12 mouse cellular contexts compared by ENCODE assay signal in the genomic region with DNA sequence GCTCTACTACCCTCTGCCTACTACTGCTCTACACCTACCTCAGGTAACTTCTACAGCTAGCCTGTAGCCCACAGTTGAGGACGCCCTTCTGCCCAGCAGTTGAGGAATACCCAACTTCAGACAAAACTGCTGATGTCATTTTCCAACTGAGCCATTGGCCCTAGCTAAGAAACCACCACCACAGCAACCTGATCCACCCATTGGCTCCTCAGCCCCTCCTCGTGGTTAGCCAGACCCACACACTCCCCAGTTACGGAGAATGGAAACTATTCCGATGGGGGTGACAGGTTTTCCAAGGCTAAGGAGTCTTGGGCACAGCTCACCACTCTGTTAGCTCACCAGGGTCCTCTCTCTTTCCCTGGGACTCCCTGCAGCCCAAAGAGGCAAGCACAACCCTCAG. TPM values are rescaled to one million over a fixed set of nuclear protein-coding genes. Genes with fewer than 3 reads are reported as not detected.
DNase-seq lines count a peak whose midpoint lies in the region; ATAC-seq and TF ChIP-seq lines count a peak whose summit lies in the region.
"Had no signal": no experiment of that assay in that cellular context is flagged by ENCODE, and none has a peak within 500 bp of the region (broad histone marks: within the 10 kb centered on the region; RNA-seq: fewer than 3 reads in every experiment).

No protein-coding gene starts in this region.

- intact Hi-C loops in heart, adult 2 months (cut with DNase I), result no loop called here

- no peak overlapping the region for H3K9ac ChIP-seq in heart, adult 2 months (ENCODE audit: low read depth, low read length)
- no peak overlapping the region for H3K9ac ChIP-seq in lung, embryonic 16.5 days (ENCODE audit: low read length)
- H3K9ac ChIP-seq in embryonic facial prominence, embryonic 13.5 days, result no peak overlapping the region
- no peak overlapping the region for H3K9ac ChIP-seq in midbrain, embryonic 14.5 days (replicated peaks; ENCODE audit: low read length)
- no peak overlapping the region for H3K9ac ChIP-seq in liver, postnatal 0 days (replicated peaks)
- H3K9ac ChIP-seq: hindbrain, embryonic 15.5 days had no signal

- no peaks in the 10 kb centered on the region for H3K79me2 ChIP-seq in heart, adult 2 months (replicated peaks; ENCODE audit: control insufficient read depth, insufficient read depth, low read length)

- no peak for TF ChIP-seq EP300 in heart, adult 2 months (IDR thresholded peaks at IDR 0.05; ENCODE audit: insufficient read depth, low read depth, low read length)
- no peak for TF ChIP-seq EP300 in liver, postnatal 0 days (IDR thresholded peaks at IDR 0.05; ENCODE audit: low read depth)

- TF ChIP-seq CTCF in heart, adult 2 months (IDR thresholded peaks at IDR 0.05), result peak; percentile 7; the same call in 1 of the 2 replicates
- TF ChIP-seq CTCF in olfactory bulb, adult 2 months (IDR thresholded peaks at IDR 0.05; ENCODE audit: insufficient read depth, low read depth, low read length), result no peak
- TF ChIP-seq CTCF in liver, postnatal 0 days (IDR thresholded peaks at IDR 0.05; ENCODE audit: low read depth), result no peak

- DNase-seq in heart, adult 2 months, result peak in 1 of 2 experiments; percentile 25
- no peak for DNase-seq in heart, adult 18-20 months
- no peak for DNase-seq in lung, adult 18-20 months
- no peak for DNase-seq in midbrain, embryonic 14.5 days
- no peak for DNase-seq in liver, postnatal 0 days
- DNase-seq: adrenal gland, postnatal 36 days; cerebellum, adult 8-10 months; kidney, postnatal 25 days had no signal

- peak; percentile 15 for ATAC-seq in lung, embryonic 16.5 days (ENCODE audit: low read depth)
- peak; percentile 54; the same call in 1 of the 2 replicates for ATAC-seq in embryonic facial prominence, embryonic 13.5 days (ENCODE audit: insufficient number of reproducible peaks, insufficient read depth, low FRiP score, low TSS enrichment, low read depth)
- ATAC-seq in midbrain, embryonic 14.5 days (ENCODE audit: low FRiP score, low TSS enrichment), result no peak
- ATAC-seq in liver, postnatal 0 days, result no peak

- 55% methylated on average over 4 of the region's 4 CpGs for WGBS in heart, adult 2 months
- 69% methylated on average over 4 of the region's 4 CpGs for WGBS in lung, embryonic 16.5 days
- 38% methylated on average over 4 of the region's 4 CpGs for WGBS in embryonic facial prominence, embryonic 13.5 days
- 73% methylated on average over 4 of the region's 4 CpGs for whole genome bisulfite sequencing in olfactory bulb, adult 2 months
- WGBS in midbrain, embryonic 14.5 days, result 87% methylated on average over 4 of the region's 4 CpGs
- WGBS in liver, postnatal 0 days (ENCODE audit: insufficient replicate concordance), result 55% methylated on average over 4 of the region's 4 CpGs

- TF ChIP-seq POLR2A in heart, adult 2 months (IDR thresholded peaks at IDR 0.05; ENCODE audit: insufficient read depth, low read depth, low read length), result no peak
- TF ChIP-seq POLR2A in olfactory bulb, adult 2 months (IDR thresholded peaks at IDR 0.05; ENCODE audit: insufficient read depth, low read depth, low read length), result no peak

- no peaks in the 10 kb centered on the region for H3K27me3 ChIP-seq in heart, adult 2 months (ENCODE audit: control insufficient read depth, insufficient read depth, low read length)
- H3K27me3 ChIP-seq in lung, embryonic 16.5 days (ENCODE audit: control insufficient read depth, insufficient read depth, low read depth, low read length), result no peaks in the 10 kb centered on the region
- no peaks in the 10 kb centered on the region for H3K27me3 ChIP-seq in embryonic facial prominence, embryonic 13.5 days
- no peaks in the 10 kb centered on the region for H3K27me3 ChIP-seq in midbrain, embryonic 14.5 days (ENCODE audit: control insufficient read depth, insufficient read depth, low read length)
- H3K27me3 ChIP-seq in liver, postnatal 0 days (ENCODE audit: insufficient read depth, low read length), result no peaks in the 10 kb centered on the region
- H3K27me3 ChIP-seq: hindbrain, embryonic 15.5 days had no signal

- H3K9me3 ChIP-seq in lung, embryonic 16.5 days (ENCODE audit: control insufficient read depth, low read length), result no peaks in the 10 kb centered on the region
- H3K9me3 ChIP-seq in embryonic facial prominence, embryonic 13.5 days, result no peaks in the 10 kb centered on the region
- H3K9me3 ChIP-seq in midbrain, embryonic 14.5 days (ENCODE audit: control insufficient read depth, low read length), result no peaks in the 10 kb centered on the region
- no peaks in the 10 kb centered on the region for H3K9me3 ChIP-seq in liver, postnatal 0 days (ENCODE audit: low read length)
- H3K9me3 ChIP-seq: hindbrain, embryonic 15.5 days had no signal

- H3K4me1 ChIP-seq in heart, adult 2 months (ENCODE audit: control insufficient read depth, insufficient read depth, low read length), result peaks cover 47% of the 10 kb centered on the region
- H3K4me1 ChIP-seq in lung, embryonic 16.5 days (replicated peaks; ENCODE audit: control insufficient read depth, insufficient read depth, low read length), result peaks cover 58% of the 10 kb centered on the region
- H3K4me1 ChIP-seq in embryonic facial prominence, embryonic 13.5 days, result peaks cover 63% of the 10 kb centered on the region
- H3K4me1 ChIP-seq in olfactory bulb, adult 2 months (ENCODE audit: control insufficient read depth, insufficient read depth, low read length), result peaks cover 30% of the 10 kb centered on the region
- H3K4me1 ChIP-seq in midbrain, embryonic 14.5 days (ENCODE audit: control insufficient read depth, insufficient read depth, low read length), result 0 out of 2 replicates have a peak, but pooled peaks cover 5% of the 10 kb centered on the region
- H3K4me1 ChIP-seq in liver, postnatal 0 days (ENCODE audit: insufficient read depth), result peaks cover 43% of the 10 kb centered on the region

- H3K27ac ChIP-seq in heart, adult 2 months, result peak overlapping the region; percentile 84
- H3K27ac ChIP-seq in lung, embryonic 16.5 days (ENCODE audit: low read length), result peak overlapping the region; percentile 92
- H3K27ac ChIP-seq in embryonic facial prominence, embryonic 13.5 days, result peak overlapping the region; percentile 88
- H3K27ac ChIP-seq in olfactory bulb, adult 2 months (ENCODE audit: insufficient read depth, low read depth, low read length), result peak overlapping the region; percentile 99
- H3K27ac ChIP-seq in midbrain, embryonic 14.5 days (replicated peaks; ENCODE audit: low read depth, low read length), result no peak overlapping the region
- no peak overlapping the region for H3K27ac ChIP-seq in liver, postnatal 0 days (ENCODE audit: low read depth)

- H3K36me3 ChIP-seq in heart, adult 2 months (ENCODE audit: control insufficient read depth, insufficient read depth, low read length), result peaks cover 6% of the 10 kb centered on the region
- H3K36me3 ChIP-seq in lung, embryonic 16.5 days (ENCODE audit: control insufficient read depth, insufficient read depth, low read length), result no peaks in the 10 kb centered on the region
- no peaks in the 10 kb centered on the region for H3K36me3 ChIP-seq in embryonic facial prominence, embryonic 13.5 days
- H3K36me3 ChIP-seq in midbrain, embryonic 14.5 days (ENCODE audit: control insufficient read depth, insufficient read depth, low read length), result no peaks in the 10 kb centered on the region
- H3K36me3 ChIP-seq in liver, postnatal 0 days (replicated peaks; ENCODE audit: insufficient read depth, low read length), result no peaks in the 10 kb centered on the region
- H3K36me3 ChIP-seq: hindbrain, embryonic 15.5 days had no signal

- no peak overlapping the region for H3K4me3 ChIP-seq in heart, adult 2 months
- H3K4me3 ChIP-seq in lung, embryonic 16.5 days (ENCODE audit: low read length), result no peak overlapping the region
- no peak overlapping the region for H3K4me3 ChIP-seq in embryonic facial prominence, embryonic 13.5 days
- H3K4me3 ChIP-seq in olfactory bulb, adult 2 months (ENCODE audit: insufficient read depth, low read depth, low read length), result no peak overlapping the region
- H3K4me3 ChIP-seq in midbrain, embryonic 14.5 days (replicated peaks; ENCODE audit: low read depth, low read length), result no peak overlapping the region
- H3K4me3 ChIP-seq in liver, postnatal 0 days (ENCODE audit: low read depth, low read length), result no peak overlapping the region
- H3K4me3 ChIP-seq: hindbrain, embryonic 15.5 days had no signal

- H3K4me2 ChIP-seq in lung, embryonic 16.5 days (ENCODE audit: low read depth, low read length), result no peak overlapping the region
- 0 out of 2 replicates have a peak overlapping the region, but pooled peaks have one; percentile 27 for H3K4me2 ChIP-seq in embryonic facial prominence, embryonic 13.5 days
- H3K4me2 ChIP-seq in midbrain, embryonic 14.5 days (ENCODE audit: low read length), result no peak overlapping the region
- no peak overlapping the region for H3K4me2 ChIP-seq in liver, postnatal 0 days (ENCODE audit: low read depth, low read length)
- H3K4me2 ChIP-seq: hindbrain, embryonic 15.5 days had no signal

RNA-seq across cellular contexts. Expression of gene Fmnl3, which starts 25.3 kb away (rescaled TPM):
- 10 to 100 TPM; 14.6 to 18.1 TPM for total RNA-seq in heart, adult 2 months (2021)
- polyA plus RNA-seq in heart, adult 2 months (2012; rRNA removed), result 18.6 and 29.3 TPM in 2 replicates
- 10 to 100 TPM; 13.4 to 14.8 TPM for total RNA-seq in heart, adult 18-20 months (2021)
- polyA plus RNA-seq in lung, embryonic 16.5 days (2015; fragmentation: Nextera tagmentation; extraction: Ambion mirVana), result 29.1 and 29.3 TPM in 2 replicates
- 29.0 and 29.5 TPM in 2 replicates for polyA plus RNA-seq in embryonic facial prominence, embryonic 13.5 days (2015; fragmentation: Nextera tagmentation; extraction: Ambion mirVana)
- not detected in 2 replicates for polyA plus RNA-seq in olfactory bulb, adult 2 months (2012; ENCODE audit: insufficient read depth, insufficient read length, low replicate concordance, missing spikeins)
- 6.1 and 7.5 TPM in 2 replicates for polyA plus RNA-seq in midbrain, embryonic 14.5 days (2014; fragmentation: Nextera tagmentation; extraction: Ambion mirVana)
- polyA plus RNA-seq in liver, postnatal 0 days (2015; fragmentation: Nextera tagmentation; extraction: Ambion mirVana), result 2.2 and 2.4 TPM in 2 replicates

RNA-seq across cellular contexts. Expression of gene Tmbim6, which starts 47.7 kb away (rescaled TPM):
- 100 to 1,000 TPM; 207 to 253 TPM for total RNA-seq in heart, adult 2 months (2021)
- polyA plus RNA-seq in heart, adult 2 months (2012; rRNA removed), result 334 and 409 TPM in 2 replicates
- 100 to 1,000 TPM; 225 to 256 TPM for total RNA-seq in heart, adult 18-20 months (2021)
- polyA plus RNA-seq in lung, embryonic 16.5 days (2015; fragmentation: Nextera tagmentation; extraction: Ambion mirVana), result 459 and 464 TPM in 2 replicates
- 266 and 285 TPM in 2 replicates for polyA plus RNA-seq in embryonic facial prominence, embryonic 13.5 days (2015; fragmentation: Nextera tagmentation; extraction: Ambion mirVana)
- polyA plus RNA-seq in olfactory bulb, adult 2 months (2012; ENCODE audit: insufficient read depth, insufficient read length, low replicate concordance, missing spikeins), result 839 TPM in 1 of 2 replicates, not detected in the other
- polyA plus RNA-seq in midbrain, embryonic 14.5 days (2014; fragmentation: Nextera tagmentation; extraction: Ambion mirVana), result 233 and 255 TPM in 2 replicates
- 566 and 586 TPM in 2 replicates for polyA plus RNA-seq in liver, postnatal 0 days (2015; fragmentation: Nextera tagmentation; extraction: Ambion mirVana)

RNA-seq across cellular contexts. Expression of gene Fam186b, which starts 49.3 kb away (rescaled TPM):
- total RNA-seq in heart, adult 2 months (2021), result not detected
- polyA plus RNA-seq in heart, adult 2 months (2012; rRNA removed), result 0.20 TPM in 1 of 2 replicates, not detected in the other
- total RNA-seq in heart, adult 18-20 months (2021), result not detected
- polyA plus RNA-seq in lung, embryonic 16.5 days (2015; fragmentation: Nextera tagmentation; extraction: Ambion mirVana), result 0.15 and 0.23 TPM in 2 replicates
- 0.12 and 0.42 TPM in 2 replicates for polyA plus RNA-seq in embryonic facial prominence, embryonic 13.5 days (2015; fragmentation: Nextera tagmentation; extraction: Ambion mirVana)
- polyA plus RNA-seq in olfactory bulb, adult 2 months (2012; ENCODE audit: insufficient read depth, insufficient read length, low replicate concordance, missing spikeins), result not detected in 2 replicates
- 0.74 and 1.3 TPM in 2 replicates for polyA plus RNA-seq in midbrain, embryonic 14.5 days (2014; fragmentation: Nextera tagmentation; extraction: Ambion mirVana)
- not detected in 2 replicates for polyA plus RNA-seq in liver, postnatal 0 days (2015; fragmentation: Nextera tagmentation; extraction: Ambion mirVana)

RNA-seq across cellular contexts. Expression of gene Prpf40b, which starts 50.1 kb away (rescaled TPM):
- 10 to 100 TPM; 18.9 to 23.4 TPM for total RNA-seq in heart, adult 2 months (2021)
- polyA plus RNA-seq in heart, adult 2 months (2012; rRNA removed), result 39.5 and 39.7 TPM in 2 replicates
- 10 to 100 TPM; 18.2 to 19.4 TPM for total RNA-seq in heart, adult 18-20 months (2021)
- polyA plus RNA-seq in lung, embryonic 16.5 days (2015; fragmentation: Nextera tagmentation; extraction: Ambion mirVana), result 54.0 and 55.1 TPM in 2 replicates
- 82.4 and 83.6 TPM in 2 replicates for polyA plus RNA-seq in embryonic facial prominence, embryonic 13.5 days (2015; fragmentation: Nextera tagmentation; extraction: Ambion mirVana)
- not detected in 2 replicates for polyA plus RNA-seq in olfactory bulb, adult 2 months (2012; ENCODE audit: insufficient read depth, insufficient read length, low replicate concordance, missing spikeins)
- polyA plus RNA-seq in midbrain, embryonic 14.5 days (2014; fragmentation: Nextera tagmentation; extraction: Ambion mirVana), result 100 and 105 TPM in 2 replicates
- 7.1 and 8.6 TPM in 2 replicates for polyA plus RNA-seq in liver, postnatal 0 days (2015; fragmentation: Nextera tagmentation; extraction: Ambion mirVana)

Comparison
In these comparisons a context has a peak if more than half of its experiments do, and no peak if none do; other contexts are left out.
1. H3K27ac ChIP-seq: peak in heart, adult 2 months (single experiment), lung, embryonic 16.5 days (single experiment), embryonic facial prominence, embryonic 13.5 days (single experiment) and olfactory bulb, adult 2 months (single experiment); none in midbrain, embryonic 14.5 days (single experiment) and liver, postnatal 0 days (single experiment).
2. ATAC-seq: peak in lung, embryonic 16.5 days (single experiment) and embryonic facial prominence, embryonic 13.5 days (single experiment); none in midbrain, embryonic 14.5 days (single experiment) and liver, postnatal 0 days (single experiment).